Mouse (Mus musculus): ENCODE data around the gene Fignl1. TPM values are rescaled to one million over a fixed set of nuclear protein-coding genes. Genes with fewer than 3 reads are reported as not detected.

Gene Fignl1
- polyA plus RNA-seq, 1 experiment, result 0.65 TPM

- no peaks in the 10 kb centered on the region for H3K27me3 ChIP-seq (ENCODE audit: control insufficient read depth, insufficient read depth, low read length)
- no peak for TF ChIP-seq CTCF (IDR thresholded peaks at IDR 0.05; ENCODE audit: borderline replicate concordance, insufficient read depth, low read depth, low read length)
- no peak for DNase-seq
- H3K4me1 ChIP-seq (ENCODE audit: control insufficient read depth, insufficient read depth, low read length), result no peaks in the 10 kb centered on the region
- H3K4me3 ChIP-seq (replicated peaks; ENCODE audit: insufficient read depth, low read depth, low read length), result no peak overlapping the region
- H3K27ac ChIP-seq (ENCODE audit: insufficient read depth, low read length), result no peak overlapping the region
- 80% methylated on average over 18 of the region's 18 CpGs for WGBS
Measured at GRCm38 (mm10) chr11:11836713-11837370, 28.1 kb upstream of the Fignl1 start.

DNA sequence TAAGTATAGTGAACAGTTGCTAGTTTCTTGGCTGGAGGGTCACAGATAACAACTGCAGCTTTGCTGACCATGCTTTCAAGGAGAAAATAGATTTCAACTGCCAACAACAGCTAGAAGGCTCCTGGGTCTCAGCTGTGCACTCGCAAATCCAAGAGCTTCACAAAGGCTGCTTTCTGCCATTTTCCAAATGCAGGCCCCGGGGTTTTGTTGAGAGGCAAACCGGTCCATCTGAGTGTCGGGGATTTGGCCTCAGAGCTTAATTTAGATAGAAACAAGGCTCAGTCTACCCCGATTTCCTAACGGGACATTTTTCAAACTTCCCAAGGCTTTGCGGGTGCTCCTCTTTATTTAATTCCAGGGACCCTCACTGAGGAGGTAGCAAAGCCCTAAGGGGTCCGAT, 27.5 kb upstream of the Fignl1 start:
- DNase-seq, result no peak
- TF ChIP-seq POLR2A (IDR thresholded peaks at IDR 0.05; ENCODE audit: borderline replicate concordance, insufficient read depth, low read length), result no peak
- TF ChIP-seq CTCF (IDR thresholded peaks at IDR 0.05; ENCODE audit: borderline replicate concordance, insufficient read depth, low read depth, low read length), result no peak
- no peak overlapping the region for H3K4me3 ChIP-seq (replicated peaks; ENCODE audit: insufficient read depth, low read depth, low read length)
- H3K4me1 ChIP-seq (ENCODE audit: control insufficient read depth, insufficient read depth, low read length), result no peaks in the 10 kb centered on the region
- WGBS, result 66% methylated on average over 8 of the region's 8 CpGs
- H3K27ac ChIP-seq (ENCODE audit: insufficient read depth, low read length), result no peak overlapping the region
- no peaks in the 10 kb centered on the region for H3K27me3 ChIP-seq (ENCODE audit: control insufficient read depth, insufficient read depth, low read length)

GRCm38 (mm10) chr11:11835791-11836190, 27.0 kb upstream of the Fignl1 start:
- H3K4me3 ChIP-seq (replicated peaks; ENCODE audit: insufficient read depth, low read depth, low read length), result no peak overlapping the region

GRCm38 (mm10) chr11:11835361-11835760, 26.6 kb upstream of the Fignl1 start:
- 73% methylated on average over 6 of the region's 6 CpGs for WGBS
- TF ChIP-seq POLR2A (IDR thresholded peaks at IDR 0.05; ENCODE audit: borderline replicate concordance, insufficient read depth, low read length) (no peak), CTCF (IDR thresholded peaks at IDR 0.05; ENCODE audit: borderline replicate concordance, insufficient read depth, low read depth, low read length) (no peak)
- no peak overlapping the region for H3K27ac ChIP-seq (ENCODE audit: insufficient read depth, low read length)
- no peaks in the 10 kb centered on the region for H3K4me1 ChIP-seq (ENCODE audit: control insufficient read depth, insufficient read depth, low read length)
- no peak for DNase-seq
- H3K27me3 ChIP-seq (ENCODE audit: control insufficient read depth, insufficient read depth, low read length), result no peaks in the 10 kb centered on the region
- no peak overlapping the region for H3K4me3 ChIP-seq (replicated peaks; ENCODE audit: insufficient read depth, low read depth, low read length)

More at GRCm38 (mm10) chr11:11835791-11836190, 27.0 kb upstream of the Fignl1 start:
- 96% methylated on average over 4 of the region's 4 CpGs for WGBS
- TF ChIP-seq CTCF (IDR thresholded peaks at IDR 0.05; ENCODE audit: borderline replicate concordance, insufficient read depth, low read depth, low read length) (no peak), POLR2A (IDR thresholded peaks at IDR 0.05; ENCODE audit: borderline replicate concordance, insufficient read depth, low read length) (no peak)
- Histone ChIP-seq H3K27ac (ENCODE audit: insufficient read depth, low read length) (no peak overlapping the region), H3K4me1 (ENCODE audit: control insufficient read depth, insufficient read depth, low read length) (no peaks in the 10 kb centered on the region), H3K27me3 (ENCODE audit: control insufficient read depth, insufficient read depth, low read length) (no peaks in the 10 kb centered on the region)
- no peak for DNase-seq

DNA sequence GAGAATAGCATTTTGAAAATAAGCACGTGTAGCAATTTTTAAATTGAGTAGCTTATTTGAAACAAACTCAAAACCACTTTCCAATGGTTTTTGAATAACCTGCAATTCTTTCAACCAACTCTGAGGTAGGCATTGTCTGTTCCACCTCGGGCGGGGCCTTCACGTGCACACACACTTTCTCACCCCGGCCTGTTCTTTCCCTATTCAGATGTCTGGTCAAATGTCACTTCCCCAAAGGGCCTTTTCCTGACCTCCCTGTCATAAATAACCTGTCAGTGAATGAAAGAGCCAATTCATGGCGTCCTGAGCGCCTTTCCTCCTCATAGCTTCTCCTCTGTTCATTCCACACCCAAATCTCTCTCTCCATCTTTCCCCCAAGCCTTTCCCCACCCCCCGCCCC, 24.3 kb upstream of the Fignl1 start:
- H3K27me3 ChIP-seq (ENCODE audit: control insufficient read depth, insufficient read depth, low read length), result no peaks in the 10 kb centered on the region; the same call in 1 of the 2 replicates
- no peak overlapping the region for H3K27ac ChIP-seq (ENCODE audit: insufficient read depth, low read length)
- H3K4me1 ChIP-seq (ENCODE audit: control insufficient read depth, insufficient read depth, low read length), result no peaks in the 10 kb centered on the region
- TF ChIP-seq CTCF (IDR thresholded peaks at IDR 0.05; ENCODE audit: borderline replicate concordance, insufficient read depth, low read depth, low read length) (no peak), POLR2A (IDR thresholded peaks at IDR 0.05; ENCODE audit: borderline replicate concordance, insufficient read depth, low read length) (no peak)
- H3K4me3 ChIP-seq (replicated peaks; ENCODE audit: insufficient read depth, low read depth, low read length), result no peak overlapping the region
- no peak for DNase-seq
- 79% methylated on average over 8 of the region's 8 CpGs for WGBS

- no peak for TF ChIP-seq CTCF (IDR thresholded peaks at IDR 0.05; ENCODE audit: borderline replicate concordance, insufficient read depth, low read depth, low read length)
- TF ChIP-seq POLR2A (IDR thresholded peaks at IDR 0.05; ENCODE audit: borderline replicate concordance, insufficient read depth, low read length), result no peak
- WGBS, result 43% methylated on average over 6 of the region's 6 CpGs
- H3K4me3 ChIP-seq (replicated peaks; ENCODE audit: insufficient read depth, low read depth, low read length), result no peak overlapping the region
- H3K4me1 ChIP-seq (ENCODE audit: control insufficient read depth, insufficient read depth, low read length), result no peaks in the 10 kb centered on the region
- DNase-seq, result no peak
- H3K27me3 ChIP-seq (ENCODE audit: control insufficient read depth, insufficient read depth, low read length), result no peaks in the 10 kb centered on the region; the same call in 1 of the 2 replicates
- H3K27ac ChIP-seq (ENCODE audit: insufficient read depth, low read length), result no peak overlapping the region
Measured at GRCm38 (mm10) chr11:11832755-11833084, 24.0 kb upstream of the Fignl1 start.

DNA sequence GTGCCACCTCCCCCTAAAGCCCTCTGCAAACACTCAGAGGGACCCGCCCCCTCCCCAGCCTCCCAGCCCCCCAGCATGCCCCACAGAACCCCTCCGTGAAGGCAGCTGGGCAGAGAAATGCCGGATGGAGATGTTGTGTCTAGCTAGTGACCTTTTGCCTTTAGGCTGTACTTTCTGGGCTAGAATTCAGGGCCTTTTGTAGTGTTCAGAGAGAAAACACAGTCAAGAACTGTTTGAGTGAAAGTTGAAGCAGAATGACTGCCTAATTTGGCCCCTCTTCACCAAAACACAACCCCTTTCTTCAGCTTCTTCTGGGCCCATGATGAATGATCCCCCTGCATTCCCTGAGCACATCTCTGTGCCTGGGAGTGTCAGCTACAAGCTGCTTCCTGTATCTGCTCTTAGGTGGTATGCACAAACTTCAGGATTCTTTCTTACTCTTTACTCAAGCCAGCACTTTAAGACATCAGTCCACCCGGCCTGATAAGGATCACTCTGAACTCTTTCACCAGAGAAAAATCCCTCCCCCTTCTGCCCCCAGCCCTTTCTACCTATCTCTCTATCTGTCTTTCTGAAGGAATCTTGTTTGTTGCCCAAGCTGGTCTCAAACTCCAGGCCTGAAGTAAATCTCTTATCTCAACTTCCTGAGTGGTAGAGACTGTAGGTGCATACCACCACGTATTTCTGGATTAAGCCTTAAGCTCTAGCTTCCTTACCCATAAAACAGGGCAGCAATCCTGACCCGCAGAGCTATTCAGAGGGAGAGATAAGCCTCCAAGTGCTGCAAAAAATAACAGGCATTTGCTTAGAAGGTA, 23.4 kb upstream of the Fignl1 start:
- Histone ChIP-seq H3K4me3 (replicated peaks; ENCODE audit: insufficient read depth, low read depth, low read length) (no peak overlapping the region), H3K27ac (ENCODE audit: insufficient read depth, low read length) (no peak overlapping the region), H3K4me1 (ENCODE audit: control insufficient read depth, insufficient read depth, low read length) (no peaks in the 10 kb centered on the region), H3K27me3 (ENCODE audit: control insufficient read depth, insufficient read depth, low read length) (no peaks in the 10 kb centered on the region; the same call in 1 of the 2 replicates)
- 52% methylated on average over 6 of the region's 6 CpGs for WGBS
- no peak for TF ChIP-seq POLR2A (IDR thresholded peaks at IDR 0.05; ENCODE audit: borderline replicate concordance, insufficient read depth, low read length)
- no peak for TF ChIP-seq CTCF (IDR thresholded peaks at IDR 0.05; ENCODE audit: borderline replicate concordance, insufficient read depth, low read depth, low read length)
- DNase-seq, result no peak

DNA sequence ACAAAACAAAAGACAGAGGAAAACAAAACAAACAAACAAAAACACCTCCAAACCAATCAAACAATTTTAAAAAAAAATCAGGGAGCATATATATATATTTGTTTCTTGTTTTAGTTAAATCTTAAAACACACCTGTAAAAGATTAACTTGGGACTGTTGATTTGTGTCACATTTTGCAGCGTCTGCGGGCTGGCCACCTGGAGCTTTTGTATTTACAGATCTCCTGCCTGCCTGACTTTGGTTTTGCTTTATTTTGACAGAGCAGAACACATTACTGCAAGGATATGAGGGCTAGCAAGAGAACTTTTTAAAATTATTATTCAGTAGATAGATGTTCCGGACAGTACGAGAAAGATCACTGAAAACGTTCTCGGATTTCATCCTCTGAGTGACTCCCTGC, 22.8 kb upstream of the Fignl1 start:
- no peak for DNase-seq
- H3K4me1 ChIP-seq (ENCODE audit: control insufficient read depth, insufficient read depth, low read length), result no peaks in the 10 kb centered on the region
- no peaks in the 10 kb centered on the region; the same call in 1 of the 2 replicates for H3K27me3 ChIP-seq (ENCODE audit: control insufficient read depth, insufficient read depth, low read length)
- 77% methylated on average over 6 of the region's 6 CpGs for whole genome bisulfite sequencing
- TF ChIP-seq CTCF (IDR thresholded peaks at IDR 0.05; ENCODE audit: borderline replicate concordance, insufficient read depth, low read depth, low read length) (no peak), POLR2A (IDR thresholded peaks at IDR 0.05; ENCODE audit: borderline replicate concordance, insufficient read depth, low read length) (no peak)
- no peak overlapping the region for H3K27ac ChIP-seq (ENCODE audit: insufficient read depth, low read length)
- H3K4me3 ChIP-seq (replicated peaks; ENCODE audit: insufficient read depth, low read depth, low read length), result no peak overlapping the region
